In the genomic region with DNA sequence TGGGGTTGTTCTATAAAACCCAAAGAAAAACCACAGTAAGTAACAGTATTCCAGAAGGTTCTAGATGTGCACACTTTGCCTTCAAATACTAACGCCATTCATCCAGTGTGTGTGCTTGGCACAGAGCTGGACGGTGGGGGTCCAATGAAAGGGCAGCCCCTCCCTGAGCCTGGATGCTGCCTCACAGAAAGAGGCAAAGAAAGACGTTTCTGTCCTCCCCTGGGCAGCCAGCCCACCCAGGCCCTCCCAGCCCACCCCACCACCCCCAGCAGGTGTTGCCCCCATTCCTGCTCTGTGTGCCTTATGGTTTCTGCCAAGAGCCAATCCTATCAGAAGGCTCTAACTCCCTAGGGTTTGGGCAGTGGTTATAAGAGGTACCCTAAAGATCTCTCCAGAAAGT, we compare ENCODE assay signal across 8 mouse cellular contexts. TPM values are rescaled to one million over a fixed set of nuclear protein-coding genes. Genes with fewer than 3 reads are reported as not detected.
A peak's percentile ranks its signal among the peaks of the same experiment; 100 is the strongest.
DNase-seq lines count a peak whose midpoint lies in the region; ATAC-seq and TF ChIP-seq lines count a peak whose summit lies in the region.
"Had no signal": no experiment of that assay in that cellular context is flagged by ENCODE, and none has a peak within 500 bp of the region (broad histone marks: within the 10 kb centered on the region; RNA-seq: fewer than 3 reads in every experiment).

No protein-coding gene starts in this region.

- H3K4me2 ChIP-seq in kidney, embryonic 14.5 days (replicated peaks; ENCODE audit: low read depth, low read length): no peak overlapping the region
- peak overlapping the region; percentile 89 for H3K4me2 ChIP-seq in intestine, embryonic 15.5 days (replicated peaks)

- DNase-seq in kidney, adult 8-10 months: no peak
- no peak for DNase-seq in spleen, adult 2 months (ENCODE audit: low read depth in 1 of 2, low spot score in 2 of 2)
- DNase-seq in spleen, postnatal 10 days (ENCODE audit: low spot score in 2 of 2): no peak
- DNase-seq in embryo, embryonic 10.5 days (ENCODE audit: low spot score): no peak

- WGBS in kidney, embryonic 14.5 days: 65% methylated on average over 3 of the region's 3 CpGs
- WGBS in spleen, adult 2 months: 68% methylated on average over 3 of the region's 3 CpGs
- WGBS in intestine, embryonic 15.5 days: 49% methylated on average over 3 of the region's 3 CpGs

- peak overlapping the region; percentile 95; the same call in 1 of the 2 replicates for H3K27ac ChIP-seq in kidney, embryonic 14.5 days (ENCODE audit: low read depth, low read length)
- H3K27ac ChIP-seq in spleen, adult 2 months (ENCODE audit: insufficient read depth, low read length): peak overlapping the region; percentile 54; the same call in 1 of the 2 replicates
- peak overlapping the region; percentile 95 for H3K27ac ChIP-seq in intestine, embryonic 15.5 days

- H3K9ac ChIP-seq in kidney, embryonic 14.5 days (ENCODE audit: low read depth, low read length): peak overlapping the region; percentile 78; the same call in 1 of the 2 replicates
- no peak overlapping the region; the same call in 1 of the 2 replicates for H3K9ac ChIP-seq in intestine, embryonic 15.5 days

- no peak for TF ChIP-seq CTCF in spleen, adult 2 months (IDR thresholded peaks at IDR 0.05; ENCODE audit: extremely low read depth, insufficient read depth, insufficient read length, insufficient replicate concordance)

- no peaks in the 10 kb centered on the region for H3K27me3 ChIP-seq in kidney, embryonic 14.5 days (ENCODE audit: control insufficient read depth, insufficient read depth, low read length)
- H3K27me3 ChIP-seq in spleen, adult 2 months (ENCODE audit: control insufficient read depth, insufficient read depth, low read length): peaks cover 7% of the 10 kb centered on the region; the same call in 1 of the 2 replicates
- H3K27me3 ChIP-seq in intestine, embryonic 15.5 days (replicated peaks): no peaks in the 10 kb centered on the region

- no peak for ATAC-seq in kidney, embryonic 14.5 days (ENCODE audit: low FRiP score, low TSS enrichment)
- ATAC-seq in intestine, embryonic 15.5 days: no peak
- ATAC-seq in monocyte, adult 5-6 weeks (replicated peaks; ENCODE audit: insufficient number of reproducible peaks, low FRiP score, low TSS enrichment, poor library complexity, severe bottlenecking): no peak
- ATAC-seq: inflammation-experienced regulatory T-cells, adult 6 months had no signal

- no peak for TF ChIP-seq POLR2A in spleen, adult 2 months (IDR thresholded peaks at IDR 0.05; ENCODE audit: low read depth, low read length)

- H3K4me3 ChIP-seq in kidney, embryonic 14.5 days (ENCODE audit: low read length): no peak overlapping the region
- no peak overlapping the region for H3K4me3 ChIP-seq in spleen, adult 2 months (ENCODE audit: extremely low read depth, insufficient read depth, insufficient read length)
- H3K4me3 ChIP-seq in intestine, embryonic 15.5 days (replicated peaks): no peak overlapping the region

- peaks cover 49% of the 10 kb centered on the region for H3K4me1 ChIP-seq in kidney, embryonic 14.5 days (ENCODE audit: control insufficient read depth, insufficient read depth, low read length)
- H3K4me1 ChIP-seq in spleen, adult 2 months (ENCODE audit: control insufficient read depth, insufficient read depth, insufficient read length): no peaks in the 10 kb centered on the region; the same call in 1 of the 2 replicates
- H3K4me1 ChIP-seq in intestine, embryonic 15.5 days (replicated peaks): peaks cover 50% of the 10 kb centered on the region

- H3K36me3 ChIP-seq in kidney, embryonic 14.5 days (ENCODE audit: control insufficient read depth, insufficient read depth, low read length): no peaks in the 10 kb centered on the region
- H3K36me3 ChIP-seq in spleen, adult 2 months (ENCODE audit: control insufficient read depth, insufficient read depth, low read length): no peaks in the 10 kb centered on the region
- H3K36me3 ChIP-seq in intestine, embryonic 15.5 days: no peaks in the 10 kb centered on the region

- H3K9me3 ChIP-seq in kidney, embryonic 14.5 days (ENCODE audit: control insufficient read depth, low read length): no peaks in the 10 kb centered on the region
- no peaks in the 10 kb centered on the region for H3K9me3 ChIP-seq in intestine, embryonic 15.5 days

RNA-seq across cellular contexts. Expression of gene Atp23, which starts 28.4 kb away (rescaled TPM):
- 22.7 and 26.8 TPM in 2 replicates for polyA plus RNA-seq in kidney, embryonic 14.5 days (2014; fragmentation: Nextera tagmentation; extraction: Ambion mirVana)
- polyA plus RNA-seq in spleen, adult 2 months (2012; rRNA removed): 6.6 and 6.8 TPM in 2 replicates
- 17.0 and 17.2 TPM in 2 replicates for polyA plus RNA-seq in intestine, embryonic 15.5 days (2015; fragmentation: Nextera tagmentation; extraction: Ambion mirVana)
- total RNA-seq in monocyte, adult 5-6 weeks (2017): 2.2 to 7.6 TPM (median 5.6 TPM) in 3 replicates

RNA-seq across cellular contexts. Expression of gene Ctdsp2, which starts 49.0 kb away (rescaled TPM):
- polyA plus RNA-seq in kidney, embryonic 14.5 days (2014; fragmentation: Nextera tagmentation; extraction: Ambion mirVana): 81.1 and 112 TPM in 2 replicates
- polyA plus RNA-seq in spleen, adult 2 months (2012; rRNA removed): 61.4 and 67.3 TPM in 2 replicates
- polyA plus RNA-seq in intestine, embryonic 15.5 days (2015; fragmentation: Nextera tagmentation; extraction: Ambion mirVana): 53.6 and 55.2 TPM in 2 replicates
- 36.2 to 38.6 TPM (median 37.6 TPM) in 3 replicates for total RNA-seq in monocyte, adult 5-6 weeks (2017)
